Mouse (Mus musculus): ENCODE data around the gene Crtc3. TPM values are rescaled to one million over a fixed set of nuclear protein-coding genes. Genes with fewer than 3 reads are reported as not detected.
A peak's percentile ranks its signal among the peaks of the same experiment; 100 is the strongest.

Gene Crtc3
- total and polyA plus RNA-seq, 3 experiments, result 4.2 to 15.8 TPM; not detected in 1

- TF ChIP-seq USF2 (IDR thresholded peaks at IDR 0.05; ENCODE audit: borderline replicate concordance in 1 of 2, insufficient read depth in 1 of 2, low read depth in 1 of 2, low read length in 2 of 2) (no peak), RCOR1 (IDR thresholded peaks at IDR 0.05; ENCODE audit: low read depth, low read length) (peak; percentile 39; the same call in 1 of the 2 replicates), MEF2A (IDR thresholded peaks at IDR 0.05; ENCODE audit: extremely low read depth, insufficient replicate concordance, low read depth, low read length, poor library complexity, severe bottlenecking) (no peak)
Measured at GRCm38 (mm10) chr7:80636288-80636952, 52.3 kb downstream of the Crtc3 start (continued).

- peak overlapping the region; percentile 16 for H3K9ac ChIP-seq (ENCODE audit: control insufficient read depth, low read depth, low read length, poor library complexity, severe bottlenecking)
- peaks cover 0 to 33% of the 10 kb centered on the region in 2 experiments; a peak in 2 of 4 replicates for H3K36me3 ChIP-seq (ENCODE audit: control insufficient read depth in 1 of 2, insufficient read depth in 2 of 2, low read length in 2 of 2)
- 0 out of 4 replicates have a peak overlapping the region, but pooled peaks have one; percentile 3 to 10 for H3K4me3 ChIP-seq (ENCODE audit: control insufficient read depth in 1 of 2, insufficient read depth in 1 of 2, low read depth in 2 of 2, low read length in 2 of 2)
- H3K27ac ChIP-seq (ENCODE audit: control insufficient read depth, low read depth, low read length), result peak overlapping the region; percentile 51
- no peak for TF ChIP-seq EP300 (IDR thresholded peaks at IDR 0.05; ENCODE audit: low read depth in 1 of 2, low read length in 2 of 2)
- no peak for TF ChIP-seq MAFK (IDR thresholded peaks at IDR 0.05; ENCODE audit: borderline replicate concordance, low read depth, low read length)
- no peak for TF ChIP-seq POLR2AphosphoS2 (IDR thresholded peaks at IDR 0.05; ENCODE audit: low read length)
- TF ChIP-seq MYB (IDR thresholded peaks at IDR 0.05; ENCODE audit: low read depth, low read length), result no peak
- TF ChIP-seq TCF12 (IDR thresholded peaks at IDR 0.05; ENCODE audit: low read depth, low read length), result no peak; the same call in 1 of the 2 replicates
- TF ChIP-seq MEF2A (IDR thresholded peaks at IDR 0.05; ENCODE audit: extremely low read depth, insufficient replicate concordance, low read depth, low read length, poor library complexity, severe bottlenecking), result no peak
- TF ChIP-seq GATA1 (IDR thresholded peaks at IDR 0.05; ENCODE audit: low read depth, low read length), result peak; percentile 40; the same call in 1 of the 2 replicates
- TF ChIP-seq UBTF (IDR thresholded peaks at IDR 0.05; ENCODE audit: borderline replicate concordance, insufficient read depth, low read depth, low read length), result no peak
- no peak for TF ChIP-seq RAD21 (IDR thresholded peaks at IDR 0.05; ENCODE audit: low read depth, low read length)
- TF ChIP-seq ELF1 (IDR thresholded peaks at IDR 0.05; ENCODE audit: low read depth, low read length), result no peak
- TF ChIP-seq TAL1 (IDR thresholded peaks at IDR 0.05; ENCODE audit: low read length), result peak; percentile 68
- TF ChIP-seq USF1 (IDR thresholded peaks at IDR 0.05; ENCODE audit: low read depth, low read length), result no peak
- TF ChIP-seq SIN3A (IDR thresholded peaks at IDR 0.05; ENCODE audit: low read length), result peak; percentile 25; the same call in 1 of the 2 replicates
- TF ChIP-seq ETS1 (IDR thresholded peaks at IDR 0.05; ENCODE audit: low read depth, low read length), result peak; percentile 80
- no peak for TF ChIP-seq MAZ (IDR thresholded peaks at IDR 0.05; ENCODE audit: low read depth, low read length)
- no peak for TF ChIP-seq USF2 (IDR thresholded peaks at IDR 0.05; ENCODE audit: borderline replicate concordance in 1 of 2, insufficient read depth in 1 of 2, low read depth in 1 of 2, low read length in 2 of 2)
- H3K27me3 ChIP-seq (ENCODE audit: control insufficient read depth in 1 of 2, insufficient read depth in 2 of 2, low read length in 2 of 2), result no peaks in the 10 kb centered on the region
- peak; percentile 59 for DNase-seq (ENCODE audit: low read depth, low spot score)
- no peaks in the 10 kb centered on the region for H3K9me3 ChIP-seq (replicated peaks; ENCODE audit: insufficient read depth, low read length)
- no peaks in the 10 kb centered on the region for H3K79me2 ChIP-seq (ENCODE audit: control insufficient read depth, insufficient read depth, low read length, poor library complexity)
- peaks cover 18 to 34% of the 10 kb centered on the region in 2 experiments for H3K4me1 ChIP-seq (ENCODE audit: control insufficient read depth in 1 of 2, insufficient read depth in 2 of 2, low read length in 2 of 2)
Measured at GRCm38 (mm10) chr7:80635866-80636265, 52.8 kb downstream of the Crtc3 start.
